Mouse (Mus musculus): ENCODE measurements around the gene Rcor1. TPM values are rescaled to one million over a fixed set of nuclear protein-coding genes. Genes with fewer than 3 reads are reported as not detected.

The Rcor1 gene
- polyA plus RNA-seq, 1 experiment from 2014 or later: 7.9 TPM

DNA sequence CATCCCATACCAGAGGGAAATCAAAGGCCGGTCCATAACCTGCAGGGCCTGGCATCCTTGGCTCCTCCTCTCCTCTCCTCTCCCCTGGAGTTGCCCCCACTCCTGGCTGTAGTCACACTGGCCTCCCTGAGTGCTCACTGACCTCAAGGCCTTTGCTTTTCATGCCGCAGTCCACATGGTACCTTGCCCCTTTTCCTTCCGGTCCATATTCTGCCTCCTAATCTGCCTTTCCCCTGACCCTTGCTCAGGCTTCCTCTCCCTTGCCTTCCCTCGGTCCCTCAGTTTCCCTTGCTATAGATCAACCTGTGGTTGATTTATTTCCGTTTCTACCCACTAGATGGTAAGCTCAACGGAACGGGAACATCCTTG, 122.8 kb downstream of the Rcor1 start:
- Histone ChIP-seq H3K27me3 (replicated peaks; ENCODE audit: control insufficient read depth, insufficient read depth, low read length) (no peaks in the 10 kb centered on the region; the same call in 1 of the 2 replicates), H3K27ac (ENCODE audit: low read length) (no peak overlapping the region), H3K36me3 (ENCODE audit: control insufficient read depth, insufficient read depth, low read length) (no peaks in the 10 kb centered on the region), H3K4me1 (ENCODE audit: control insufficient read depth, insufficient read depth, low read length) (peaks cover 28% of the 10 kb centered on the region), H3K9me3 (ENCODE audit: control insufficient read depth, low read length) (no peaks in the 10 kb centered on the region), H3K4me2 (ENCODE audit: low read depth, low read length) (peak overlapping the region; percentile 48; the same call in 1 of the 2 replicates), H3K9ac (ENCODE audit: low read depth, low read length) (0 out of 2 replicates have a peak overlapping the region, but pooled peaks have one; percentile 55), H3K4me3 (ENCODE audit: low read length) (0 out of 2 replicates have a peak overlapping the region, but pooled peaks have one; percentile 23)
- WGBS: 33% methylated on average over 7 of the region's 7 CpGs
- ATAC-seq: no peak

DNA sequence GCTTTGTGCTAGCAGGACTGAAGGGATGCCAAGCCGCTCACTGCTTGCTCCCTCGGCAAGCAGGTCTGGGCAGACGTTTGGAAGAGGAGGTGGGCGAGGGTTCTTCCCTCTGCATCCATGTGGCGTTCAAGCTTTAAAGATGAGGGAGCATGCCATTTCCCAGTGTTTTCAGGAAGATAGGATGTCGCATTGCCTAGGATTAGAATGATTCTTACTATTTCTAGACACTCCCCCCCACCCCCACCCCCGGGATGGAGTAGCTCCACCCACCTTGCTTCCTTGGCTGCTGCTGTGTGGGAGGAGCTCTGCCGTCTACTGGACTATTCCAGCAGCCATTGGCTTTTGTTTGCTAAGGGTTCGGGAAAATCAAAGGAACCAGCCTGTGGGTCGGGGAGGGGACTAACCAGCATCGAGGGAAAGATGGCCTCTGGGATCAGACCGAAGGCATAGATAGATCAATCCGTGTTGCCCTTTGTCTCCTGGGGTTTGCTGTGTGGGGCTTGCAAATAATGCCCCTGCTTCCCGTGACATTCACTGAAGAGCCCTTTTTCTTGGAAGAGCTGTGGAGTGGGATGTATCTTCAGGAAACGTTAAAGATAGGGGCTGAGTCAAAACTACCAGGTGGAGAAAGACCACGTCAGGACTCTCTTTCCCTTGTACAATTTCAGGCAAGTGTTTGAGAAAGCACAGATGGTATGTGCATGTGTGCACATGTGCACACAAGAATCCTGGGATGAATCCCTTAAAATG, 123.3 kb downstream of the Rcor1 start:
- Histone ChIP-seq H3K4me3 (ENCODE audit: low read length) (peak overlapping the region; percentile 23), H3K36me3 (ENCODE audit: control insufficient read depth, insufficient read depth, low read length) (no peaks in the 10 kb centered on the region), H3K27ac (ENCODE audit: low read length) (no peak overlapping the region), H3K9ac (ENCODE audit: low read depth, low read length) (peak overlapping the region; percentile 55), H3K4me2 (ENCODE audit: low read depth, low read length) (peak overlapping the region; percentile 48), H3K9me3 (ENCODE audit: control insufficient read depth, low read length) (no peaks in the 10 kb centered on the region), H3K27me3 (replicated peaks; ENCODE audit: control insufficient read depth, insufficient read depth, low read length) (no peaks in the 10 kb centered on the region; the same call in 1 of the 2 replicates), H3K4me1 (ENCODE audit: control insufficient read depth, insufficient read depth, low read length) (peaks cover 31% of the 10 kb centered on the region)
- 10% methylated on average over 16 of the region's 16 CpGs for WGBS
- no peak for ATAC-seq

DNA sequence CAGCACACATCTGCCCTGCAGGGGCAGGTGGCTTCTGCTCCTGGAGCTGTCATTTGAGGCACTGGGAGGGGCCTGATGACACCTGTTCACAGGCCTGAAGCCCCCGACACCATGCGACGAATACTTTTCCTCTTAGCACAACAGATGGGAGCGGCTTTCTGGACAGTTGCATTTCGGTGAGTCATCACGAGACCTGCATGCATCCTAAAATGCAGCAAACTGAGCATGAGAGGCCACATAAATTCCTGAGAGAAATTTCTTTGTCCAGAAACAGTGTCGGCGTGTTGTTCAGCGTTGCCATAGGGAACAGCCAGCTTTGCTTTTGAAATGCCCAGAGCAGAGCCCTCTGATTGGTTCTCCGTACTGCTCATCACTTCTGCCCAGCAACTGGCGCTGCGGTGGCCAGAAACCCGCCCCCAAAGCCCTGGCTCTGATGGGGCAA, 125.2 kb downstream of the Rcor1 start:
- ATAC-seq: peak; percentile 73
- Histone ChIP-seq H3K9me3 (ENCODE audit: control insufficient read depth, low read length) (no peaks in the 10 kb centered on the region), H3K4me1 (ENCODE audit: control insufficient read depth, insufficient read depth, low read length) (peaks cover 39% of the 10 kb centered on the region), H3K27ac (ENCODE audit: low read length) (no peak overlapping the region; the same call in 1 of the 2 replicates), H3K9ac (ENCODE audit: low read depth, low read length) (peak overlapping the region; percentile 50; the same call in 1 of the 2 replicates), H3K4me3 (ENCODE audit: low read length) (peak overlapping the region; percentile 38), H3K36me3 (ENCODE audit: control insufficient read depth, insufficient read depth, low read length) (no peaks in the 10 kb centered on the region), H3K27me3 (replicated peaks; ENCODE audit: control insufficient read depth, insufficient read depth, low read length) (no peaks in the 10 kb centered on the region), H3K4me2 (ENCODE audit: low read depth, low read length) (peak overlapping the region; percentile 62)
- 4% methylated on average over 13 of the region's 13 CpGs for WGBS

DNA sequence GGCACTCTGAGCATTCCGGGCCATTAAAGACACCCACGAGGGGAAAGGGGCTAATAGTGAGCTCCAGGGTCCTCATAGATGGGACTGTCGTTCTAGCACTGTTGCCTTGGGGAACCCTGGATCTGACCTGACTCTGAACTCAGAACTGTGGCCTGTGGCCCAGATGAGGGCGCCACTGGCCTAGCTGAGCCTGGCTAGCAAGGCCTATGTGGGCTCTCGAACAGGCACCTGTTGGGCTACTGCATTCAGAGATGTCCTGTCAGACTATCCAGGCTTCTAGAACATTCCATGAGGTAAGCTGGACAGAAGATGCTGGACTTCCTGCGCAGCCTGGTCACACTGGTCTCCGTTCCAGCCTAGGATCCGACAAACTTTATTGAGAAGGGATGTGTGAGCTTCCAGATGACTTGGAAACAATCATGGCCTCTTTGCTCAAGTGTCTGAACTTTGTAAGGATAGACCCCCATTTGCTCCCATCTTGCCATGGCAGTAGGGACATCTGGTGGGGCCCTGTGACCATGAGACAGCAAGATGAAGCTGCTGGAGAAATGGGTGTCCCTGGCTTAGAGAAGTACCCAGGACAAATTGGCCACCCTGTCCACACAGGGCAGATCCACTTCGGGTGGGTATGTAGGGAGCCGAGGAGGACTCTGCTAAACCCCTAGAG, 126.1 kb downstream of the Rcor1 start:
- peaks cover 31% of the 10 kb centered on the region for H3K4me1 ChIP-seq (ENCODE audit: control insufficient read depth, insufficient read depth, low read length)
- H3K9me3 ChIP-seq (ENCODE audit: control insufficient read depth, low read length): no peaks in the 10 kb centered on the region
- peak overlapping the region; percentile 81 for H3K4me3 ChIP-seq (ENCODE audit: low read length)
- H3K27ac ChIP-seq (ENCODE audit: low read length): peak overlapping the region; percentile 82
- peak overlapping the region; percentile 91 for H3K4me2 ChIP-seq (ENCODE audit: low read depth, low read length)
- WGBS: 74% methylated on average over 10 of the region's 10 CpGs
- H3K27me3 ChIP-seq (replicated peaks; ENCODE audit: control insufficient read depth, insufficient read depth, low read length): no peaks in the 10 kb centered on the region
- H3K36me3 ChIP-seq (ENCODE audit: control insufficient read depth, insufficient read depth, low read length): no peaks in the 10 kb centered on the region
- H3K9ac ChIP-seq (ENCODE audit: low read depth, low read length): peak overlapping the region; percentile 85
- ATAC-seq: 0 out of 2 replicates have a peak, but pooled peaks have one; percentile 24

Other genes with a start within 250 kb of the Rcor1 start
- 1.7 and 2.9 TPM in 2 replicates for gene Mok, start 198.4 kb upstream of the Rcor1 start, polyA plus RNA-seq (2015; fragmentation: Nextera tagmentation; extraction: Ambion mirVana)
- gene Zfp839, start 189.1 kb upstream of the Rcor1 start, polyA plus RNA-seq (2015; fragmentation: Nextera tagmentation; extraction: Ambion mirVana): 3.7 and 4.9 TPM in 2 replicates
- gene Cinp, start 150.2 kb upstream of the Rcor1 start, polyA plus RNA-seq (2015; fragmentation: Nextera tagmentation; extraction: Ambion mirVana): 65.0 and 72.7 TPM in 2 replicates
- 2.2 and 2.4 TPM in 2 replicates for gene Tecpr2, start 150.1 kb upstream of the Rcor1 start, polyA plus RNA-seq (2015; fragmentation: Nextera tagmentation; extraction: Ambion mirVana)
- gene Ankrd9, start 60.3 kb upstream of the Rcor1 start, polyA plus RNA-seq (2015; fragmentation: Nextera tagmentation; extraction: Ambion mirVana): 32.2 and 33.6 TPM in 2 replicates
- 4.0 TPM in 2 replicates for gene Traf3, start 127.0 kb downstream of the Rcor1 start, polyA plus RNA-seq (2015; fragmentation: Nextera tagmentation; extraction: Ambion mirVana)
- not detected in 2 replicates for gene 4930595D18Rik, start 145.1 kb downstream of the Rcor1 start, polyA plus RNA-seq (2015; fragmentation: Nextera tagmentation; extraction: Ambion mirVana)
- 233 and 312 TPM in 2 replicates for gene Amn, start 231.7 kb downstream of the Rcor1 start, polyA plus RNA-seq (2015; fragmentation: Nextera tagmentation; extraction: Ambion mirVana)